Comparison of ENCODE assay signal across 9 mouse cellular contexts in genomic region chr1:190682021-190682926, GRCm38 (mm10).
DNase-seq lines count a peak whose midpoint lies in the region; ATAC-seq lines count a peak whose summit lies in the region.
"Had no signal": no experiment of that assay in that cellular context is flagged by ENCODE, and none has a peak within 500 bp of the region (broad histone marks: within the 10 kb centered on the region; RNA-seq: fewer than 3 reads in every experiment).

No protein-coding gene starts in this region.

- ATAC-seq in neural tube, embryonic 11.5 days (ENCODE audit: insufficient read depth, low FRiP score, low TSS enrichment) = peak; percentile 60; the same call in 1 of the 2 replicates
- peak; percentile 85 for ATAC-seq in forebrain, embryonic 15.5 days (replicated peaks)

- H3K4me2 ChIP-seq in neural tube, embryonic 11.5 days (ENCODE audit: low read depth) = peak overlapping the region; percentile 1; the same call in 1 of the 2 replicates
- H3K4me2 ChIP-seq in forebrain, embryonic 15.5 days (replicated peaks) = peak overlapping the region; percentile 46

- H3K4me1 ChIP-seq in neural tube, embryonic 11.5 days (ENCODE audit: control insufficient read depth, insufficient read depth, low read length) = peaks cover 2% of the 10 kb centered on the region; the same call in 1 of the 2 replicates
- H3K4me1 ChIP-seq in forebrain, embryonic 15.5 days = peaks cover 29% of the 10 kb centered on the region

- H3K4me3 ChIP-seq in neural tube, embryonic 11.5 days (ENCODE audit: low read depth, low read length) = no peak overlapping the region
- H3K4me3 ChIP-seq in forebrain, embryonic 15.5 days = peak overlapping the region; percentile 21
- H3K4me3 ChIP-seq: erythroblast, embryonic 14.5 days had no signal

- H3K27me3 ChIP-seq in neural tube, embryonic 11.5 days (ENCODE audit: control insufficient read depth, insufficient read depth, low read length) = no peaks in the 10 kb centered on the region
- H3K27me3 ChIP-seq in forebrain, embryonic 15.5 days = peaks cover 6% of the 10 kb centered on the region; the same call in 1 of the 2 replicates

- H3K36me3 ChIP-seq in neural tube, embryonic 11.5 days (ENCODE audit: control insufficient read depth, insufficient read depth, low read length) = no peaks in the 10 kb centered on the region
- no peaks in the 10 kb centered on the region for H3K36me3 ChIP-seq in forebrain, embryonic 15.5 days

- peak; percentile 23 for DNase-seq in neural tube, embryonic 11.5 days (ENCODE audit: low spot score)
- no peak for DNase-seq in neural tube, embryonic 10.5 days (ENCODE audit: extremely low spot score, low spot score)
- peak; percentile 72 for DNase-seq in layer of hippocampus, adult 8-10 months (ENCODE audit: low spot score in 2 of 2)
- DNase-seq in lung, postnatal 36 days = peak; percentile 40
- DNase-seq in telencephalon, adult 2 months (ENCODE audit: low read depth, low spot score) = peak; percentile 32
- DNase-seq in adrenal gland, adult 2 months = no peak
- no peak for DNase-seq in urinary bladder, postnatal 14 days (ENCODE audit: low spot score)

- H3K27ac ChIP-seq in neural tube, embryonic 11.5 days (ENCODE audit: low read depth, low read length) = no peak overlapping the region
- H3K27ac ChIP-seq in forebrain, embryonic 15.5 days (replicated peaks) = peak overlapping the region; percentile 76

- H3K9ac ChIP-seq in neural tube, embryonic 11.5 days (ENCODE audit: low read length) = 0 out of 2 replicates have a peak overlapping the region, but pooled peaks have one; percentile 18
- H3K9ac ChIP-seq in forebrain, embryonic 15.5 days (replicated peaks) = peak overlapping the region; percentile 35

- H3K9me3 ChIP-seq in neural tube, embryonic 11.5 days (ENCODE audit: control insufficient read depth, low read length) = no peaks in the 10 kb centered on the region
- H3K9me3 ChIP-seq in forebrain, embryonic 15.5 days = no peaks in the 10 kb centered on the region

- WGBS in neural tube, embryonic 11.5 days = 61% methylated on average over 25 of the region's 25 CpGs
- 8% methylated on average over 25 of the region's 25 CpGs for WGBS in forebrain, embryonic 15.5 days

Comparison
In these comparisons a context has a peak if more than half of its experiments do, and no peak if none do; other contexts are left out.
1. DNase-seq: peak in neural tube, embryonic 11.5 days (single experiment), layer of hippocampus, adult 8-10 months (2 of 2), lung, postnatal 36 days (single experiment) and telencephalon, adult 2 months (single experiment); none in neural tube, embryonic 10.5 days (single experiment), adrenal gland, adult 2 months (single experiment) and urinary bladder, postnatal 14 days (single experiment).